Mouse (Mus musculus): ENCODE measurements around the gene Fam193b. TPM values are rescaled to one million over a fixed set of nuclear protein-coding genes. Genes with fewer than 3 reads are reported as not detected.
A peak's percentile ranks its signal among the peaks of the same experiment; 100 is the strongest.
"Not testable (repeated sequence)": the region's sequence is repeated elsewhere in the genome, so short reads cannot be mapped to it uniquely, and the experiment has no call there.

Gene Fam193b
- polyA plus RNA-seq, 1 experiment from 2014 or later: 22.9 TPM

GRCm38 (mm10) chr13:55595375-55595774 lies 24.5 kb upstream of the Fam193b start:
- ATAC-seq: no peak

GRCm38 (mm10) chr13:55593254-55593747 lies 22.4 kb upstream of the Fam193b start:
- Histone ChIP-seq H3K4me1 (replicated peaks) (peaks cover 5% of the 10 kb centered on the region; the same call in 1 of the 2 replicates), H3K4me2 (replicated peaks) (peak overlapping the region; percentile 59), H3K27ac (peak overlapping the region; percentile 14; the same call in 1 of the 2 replicates), H3K4me3 (replicated peaks) (peak overlapping the region; percentile 75), H3K27me3 (replicated peaks) (no peaks in the 10 kb centered on the region), H3K9ac (peak overlapping the region; percentile 83), H3K9me3 (no peaks in the 10 kb centered on the region), H3K36me3 (peaks cover 30% of the 10 kb centered on the region)
- WGBS: under 1% methylated on average over 31 of the region's 31 CpGs
- ATAC-seq: peak; percentile 68

More at GRCm38 (mm10) chr13:55595375-55595774, 24.5 kb upstream of the Fam193b start:
- no peak overlapping the region for H3K27ac ChIP-seq
- H3K9ac ChIP-seq: no peak overlapping the region
- peaks cover 30% of the 10 kb centered on the region for H3K36me3 ChIP-seq
- no peak overlapping the region for H3K4me3 ChIP-seq (replicated peaks)
- WGBS: 83% methylated on average over 12 of the region's 12 CpGs
- no peaks in the 10 kb centered on the region for H3K9me3 ChIP-seq
- no peaks in the 10 kb centered on the region for H3K27me3 ChIP-seq (replicated peaks)
- H3K4me1 ChIP-seq (replicated peaks): peaks cover 5% of the 10 kb centered on the region; the same call in 1 of the 2 replicates
- H3K4me2 ChIP-seq (replicated peaks): no peak overlapping the region

- WGBS: 5% methylated on average over 29 of the region's 29 CpGs
- peak overlapping the region; percentile 59 for H3K4me2 ChIP-seq (replicated peaks)
- peak overlapping the region; percentile 75 for H3K4me3 ChIP-seq (replicated peaks)
- peak overlapping the region; percentile 14; the same call in 1 of the 2 replicates for H3K27ac ChIP-seq
- H3K9me3 ChIP-seq: no peaks in the 10 kb centered on the region
- H3K9ac ChIP-seq: peak overlapping the region; percentile 83
- H3K4me1 ChIP-seq (replicated peaks): peaks cover 5% of the 10 kb centered on the region; the same call in 1 of the 2 replicates
- peaks cover 26% of the 10 kb centered on the region for H3K36me3 ChIP-seq
- peak; percentile 99 for ATAC-seq
- H3K27me3 ChIP-seq (replicated peaks): no peaks in the 10 kb centered on the region
These were observed 21.8 kb upstream of the Fam193b start for GRCm38 (mm10) chr13:55592512-55593253.

DNA sequence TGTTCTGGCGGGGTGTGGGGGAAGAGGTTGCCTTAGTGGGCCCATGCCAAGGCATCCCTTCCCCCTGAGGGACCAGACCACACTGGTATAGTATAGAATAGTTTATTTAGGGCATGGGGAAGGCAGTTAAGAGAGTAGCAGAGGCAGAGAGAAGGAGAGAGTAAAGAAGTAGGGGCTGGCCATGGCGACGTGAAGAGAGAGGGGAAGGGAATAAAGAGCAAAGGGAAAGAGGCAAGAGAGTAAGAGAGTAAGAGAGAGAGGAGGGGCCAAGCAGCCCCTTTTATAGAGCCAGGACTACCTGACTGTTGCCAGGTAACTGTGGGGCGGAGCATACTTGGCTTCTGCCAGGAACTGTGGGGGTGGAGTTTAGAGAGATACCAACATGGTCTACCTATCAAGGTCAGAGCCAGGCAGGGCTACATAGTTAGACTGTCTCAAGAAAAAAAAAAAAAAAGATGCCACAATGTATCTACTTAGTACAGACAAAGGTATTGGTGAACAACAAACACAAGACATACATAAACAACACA lies 21.1 kb upstream of the Fam193b start:
- peaks cover 5% of the 10 kb centered on the region; the same call in 1 of the 2 replicates for H3K4me1 ChIP-seq (replicated peaks)
- no peak overlapping the region for H3K9ac ChIP-seq
- no peak overlapping the region for H3K4me3 ChIP-seq (replicated peaks)
- H3K4me2 ChIP-seq (replicated peaks): no peak overlapping the region
- H3K36me3 ChIP-seq: peaks cover 25% of the 10 kb centered on the region
- H3K27me3 ChIP-seq (replicated peaks): no peaks in the 10 kb centered on the region
- H3K27ac ChIP-seq: no peak overlapping the region
- WGBS: 68% methylated on average over 4 of the region's 4 CpGs
- no peaks in the 10 kb centered on the region for H3K9me3 ChIP-seq
- peak; percentile 24 for ATAC-seq

GRCm38 (mm10) chr13:55578086-55578485 lies 7.2 kb upstream of the Fam193b start:
- Histone ChIP-seq H3K27ac (no peak overlapping the region), H3K4me2 (replicated peaks) (no peak overlapping the region), H3K4me3 (replicated peaks) (no peak overlapping the region), H3K9ac (no peak overlapping the region), H3K36me3 (no peaks in the 10 kb centered on the region), H3K27me3 (replicated peaks) (no peaks in the 10 kb centered on the region), H3K9me3 (no peaks in the 10 kb centered on the region), H3K4me1 (replicated peaks) (no peaks in the 10 kb centered on the region)
- ATAC-seq: no peak
- WGBS: 78% methylated on average over 4 of the region's 4 CpGs

DNA sequence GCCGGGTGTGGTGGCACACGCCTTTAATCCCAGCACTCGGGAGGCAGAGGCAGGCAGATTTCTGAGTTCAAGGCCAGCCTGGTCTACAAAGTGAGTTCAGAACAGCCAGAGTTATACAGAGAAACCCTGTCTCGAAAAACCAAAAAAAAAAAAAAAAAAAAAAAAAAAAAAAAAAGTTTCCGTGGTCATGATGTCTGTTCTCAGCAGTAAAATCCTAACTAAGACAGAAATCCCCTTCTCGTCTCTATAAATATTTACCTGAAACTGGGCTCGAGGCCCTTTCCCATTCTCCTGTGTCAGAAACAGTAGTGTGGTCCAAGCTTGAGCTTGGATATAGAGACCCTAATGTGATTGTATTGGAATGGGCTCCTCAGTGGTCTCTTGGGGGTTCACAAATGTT lies 6.0 kb upstream of the Fam193b start:
- not testable (repeated sequence) for H3K4me1 ChIP-seq (replicated peaks); H3K27ac ChIP-seq; H3K4me3 ChIP-seq (replicated peaks); H3K9ac ChIP-seq; H3K36me3 ChIP-seq; H3K9me3 ChIP-seq; ATAC-seq; H3K27me3 ChIP-seq (replicated peaks); H3K4me2 ChIP-seq (replicated peaks)
- WGBS: 72% methylated on average over 7 of the region's 7 CpGs

DNA sequence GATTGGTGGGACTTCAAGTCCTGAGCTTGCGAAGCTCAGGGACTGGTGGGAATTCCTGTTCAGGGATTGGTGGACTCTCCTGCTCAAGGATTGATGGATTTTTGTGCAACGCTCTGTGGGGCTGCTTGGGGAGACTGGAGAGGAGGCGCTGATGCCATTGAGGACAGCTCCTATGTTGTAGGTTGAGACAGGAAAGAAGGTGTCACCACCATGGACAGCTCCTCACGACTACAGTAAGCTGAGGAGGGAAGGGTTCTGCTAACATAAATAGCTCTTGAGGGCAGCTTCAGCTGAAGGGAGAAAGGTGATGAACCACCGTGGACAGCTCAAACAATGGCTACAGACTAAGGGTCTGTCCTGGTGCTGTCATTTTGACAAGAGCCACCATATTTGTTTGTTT lies 5.0 kb upstream of the Fam193b start:
- H3K4me2 ChIP-seq (replicated peaks): no peak overlapping the region
- no peaks in the 10 kb centered on the region for H3K27me3 ChIP-seq (replicated peaks)
- H3K9me3 ChIP-seq: no peaks in the 10 kb centered on the region
- no peak overlapping the region for H3K9ac ChIP-seq
- H3K36me3 ChIP-seq: no peaks in the 10 kb centered on the region
- ATAC-seq: no peak
- no peak overlapping the region for H3K27ac ChIP-seq
- no peak overlapping the region for H3K4me3 ChIP-seq (replicated peaks)
- H3K4me1 ChIP-seq (replicated peaks): 0 out of 2 replicates have a peak, but pooled peaks cover 3% of the 10 kb centered on the region
- whole genome bisulfite sequencing: 60% methylated on average over 5 of the region's 5 CpGs

DNA sequence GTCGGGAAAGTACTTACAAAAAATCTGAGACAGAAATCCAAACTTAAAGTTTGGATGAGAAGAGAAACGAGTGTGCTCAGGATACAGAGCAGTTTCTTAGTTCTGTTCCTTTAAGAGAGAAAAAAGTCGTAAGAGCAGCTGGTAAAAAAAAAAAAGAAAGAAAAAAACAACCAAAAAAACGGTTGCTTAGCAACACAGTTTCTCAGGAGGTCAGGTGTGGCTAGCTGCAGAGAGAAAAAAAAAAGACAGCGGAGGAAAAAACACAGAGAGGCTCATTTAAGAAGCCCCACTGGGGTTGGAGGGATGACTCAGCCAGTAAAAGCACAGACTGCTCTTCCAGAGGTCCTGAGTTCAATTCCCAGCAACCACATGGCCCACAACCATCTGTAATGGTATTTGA lies 3.4 kb upstream of the Fam193b start:
- no peak overlapping the region for H3K4me3 ChIP-seq (replicated peaks)
- no peak overlapping the region for H3K4me2 ChIP-seq (replicated peaks)
- ATAC-seq: no peak
- H3K27me3 ChIP-seq (replicated peaks): no peaks in the 10 kb centered on the region
- 74% methylated on average over 5 of the region's 5 CpGs for WGBS
- no peaks in the 10 kb centered on the region for H3K9me3 ChIP-seq
- H3K9ac ChIP-seq: no peak overlapping the region
- H3K4me1 ChIP-seq (replicated peaks): peaks cover 10% of the 10 kb centered on the region
- H3K27ac ChIP-seq: no peak overlapping the region
- no peaks in the 10 kb centered on the region for H3K36me3 ChIP-seq

DNA sequence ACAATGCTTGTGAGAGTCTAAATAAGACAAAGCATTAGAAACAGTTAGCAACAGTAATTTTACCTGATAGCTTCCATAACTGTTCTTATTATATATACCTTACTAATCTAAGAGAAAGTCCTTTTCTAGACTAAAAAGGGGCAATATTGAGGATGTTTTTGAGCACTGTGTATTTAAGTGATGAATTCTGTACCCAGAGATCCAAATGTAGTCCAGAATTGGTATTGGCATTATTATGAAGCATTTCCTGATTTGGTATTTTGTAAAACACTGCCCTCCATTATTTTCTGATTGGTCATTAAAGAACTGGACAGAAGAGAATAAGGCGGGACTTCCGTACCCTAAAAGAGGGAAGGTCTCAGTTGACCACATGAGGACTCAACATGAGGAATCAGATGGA lies 2.5 kb upstream of the Fam193b start, which contains the start of gene Tmed9:
Tmed9 (plus strand) TSS at position 301 of the 400 bp plus-strand sequence.
- ATAC-seq: no peak
- H3K4me1 ChIP-seq (replicated peaks): peaks cover 15% of the 10 kb centered on the region
- H3K27me3 ChIP-seq (replicated peaks): no peaks in the 10 kb centered on the region
- H3K4me2 ChIP-seq (replicated peaks): no peak within 1 kb of the TSS
- H3K4me3 ChIP-seq (replicated peaks): no peak within 1 kb of the TSS
- no peaks in the 10 kb centered on the region for H3K36me3 ChIP-seq
- no peaks in the 10 kb centered on the region for H3K9me3 ChIP-seq
- H3K9ac ChIP-seq: no peak within 1 kb of the TSS
- no peak within 1 kb of the TSS for H3K27ac ChIP-seq
- WGBS: 99% methylated on average over 2 of the region's 2 CpGs

DNA sequence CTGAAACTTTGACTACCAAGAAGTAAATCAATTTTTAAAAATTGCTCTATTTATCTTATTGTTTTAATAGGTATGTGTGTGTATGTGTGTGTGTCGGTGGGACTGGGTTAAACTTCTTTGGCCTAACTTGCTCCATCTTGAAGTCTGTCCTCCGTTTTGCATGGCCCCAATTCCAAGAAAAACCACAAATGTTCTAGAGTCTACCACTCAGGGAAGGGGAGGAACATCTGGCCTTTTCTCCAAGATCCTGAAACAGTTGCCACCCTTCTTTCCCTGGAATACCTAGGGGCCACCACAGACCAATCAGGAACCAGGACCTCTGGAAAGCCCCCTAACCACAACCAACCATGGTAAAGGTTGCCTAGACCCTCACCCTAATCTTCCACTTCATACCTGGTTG lies 1.1 kb upstream of the Fam193b start:
- no peak overlapping the region for H3K4me2 ChIP-seq (replicated peaks)
- no peaks in the 10 kb centered on the region for H3K9me3 ChIP-seq
- peaks cover 15% of the 10 kb centered on the region for H3K4me1 ChIP-seq (replicated peaks)
- 63% methylated on average over 2 of the region's 2 CpGs for WGBS
- no peak overlapping the region for H3K9ac ChIP-seq
- no peak overlapping the region for H3K27ac ChIP-seq
- no peak for ATAC-seq
- no peaks in the 10 kb centered on the region for H3K27me3 ChIP-seq (replicated peaks)
- H3K36me3 ChIP-seq: no peaks in the 10 kb centered on the region
- H3K4me3 ChIP-seq (replicated peaks): no peak overlapping the region

DNA sequence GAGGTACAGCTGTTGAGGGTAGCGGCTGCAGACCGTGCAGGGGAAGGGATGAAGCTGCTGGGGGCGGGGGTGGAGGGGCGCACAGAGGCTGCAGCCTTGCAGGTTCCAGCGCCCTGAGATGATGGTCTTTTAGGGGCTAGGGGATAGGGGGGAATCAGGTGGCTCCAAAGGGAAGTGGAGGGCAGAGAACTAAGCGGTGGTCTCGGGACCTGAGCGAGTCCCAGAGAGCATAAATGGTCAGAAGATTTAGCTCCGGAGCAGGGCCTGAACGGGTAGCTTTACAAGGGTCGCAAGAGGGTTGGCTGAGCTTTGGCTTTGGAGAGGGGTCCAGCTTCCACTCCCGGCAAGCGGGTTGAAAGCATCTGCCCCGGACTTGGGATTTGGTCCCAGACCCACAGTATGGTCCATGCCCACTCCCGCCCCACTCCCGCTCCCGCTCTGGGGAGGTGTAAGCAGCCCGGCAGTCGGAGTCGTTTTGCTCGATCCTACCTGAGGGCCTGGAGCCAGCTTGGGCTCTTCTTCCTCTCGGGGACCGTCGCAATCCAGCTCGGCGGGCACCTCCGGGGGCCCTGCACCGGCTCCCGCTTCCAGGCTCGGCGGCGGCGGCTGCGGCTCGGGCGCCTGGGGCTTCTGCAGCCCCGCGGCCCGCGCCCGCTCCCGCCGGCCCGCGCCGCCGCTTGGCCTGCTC lies 490 bp downstream of the Fam193b start:
- under 1% methylated on average over 47 of the region's 47 CpGs for WGBS
- Histone ChIP-seq H3K9me3 (no peaks in the 10 kb centered on the region), H3K4me2 (replicated peaks) (peak overlapping the region; percentile 93), H3K4me3 (replicated peaks) (peak overlapping the region; percentile 98), H3K27me3 (replicated peaks) (no peaks in the 10 kb centered on the region), H3K9ac (peak overlapping the region; percentile 93), H3K36me3 (no peaks in the 10 kb centered on the region), H3K4me1 (replicated peaks) (peaks cover 15% of the 10 kb centered on the region), H3K27ac (peak overlapping the region; percentile 89)
- ATAC-seq: peak; percentile 83

DNA sequence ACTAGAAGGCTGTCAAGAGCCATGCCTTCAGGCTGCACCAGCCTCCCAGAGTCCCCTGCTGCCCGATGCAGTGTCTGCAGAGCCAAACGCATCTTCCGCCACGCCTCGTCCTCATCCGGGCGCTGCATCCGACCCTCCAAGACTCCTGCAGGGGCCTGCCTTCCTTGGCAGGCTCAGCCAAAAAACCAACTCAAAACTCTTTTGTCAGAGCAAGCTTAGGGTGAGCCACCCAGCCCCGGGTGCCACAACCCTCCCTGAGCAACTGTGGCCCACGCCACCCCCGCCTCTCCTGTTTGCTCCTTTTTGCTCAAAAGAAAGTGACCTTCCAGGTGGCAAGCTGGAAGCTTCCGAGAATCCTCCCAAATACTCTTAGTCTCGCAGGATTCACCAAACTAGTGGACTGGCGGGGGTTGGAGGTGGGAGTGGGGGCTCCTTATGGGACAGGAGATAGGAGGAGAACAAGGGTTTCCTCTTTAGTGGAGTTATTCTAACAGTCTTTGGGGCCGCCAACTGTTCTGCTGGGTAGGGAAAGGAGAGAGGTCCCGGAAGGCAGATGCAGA lies 1.1 kb downstream of the Fam193b start:
- Histone ChIP-seq H3K9ac (peak overlapping the region; percentile 93), H3K9me3 (no peaks in the 10 kb centered on the region), H3K27ac (peak overlapping the region; percentile 89), H3K4me2 (replicated peaks) (peak overlapping the region; percentile 93), H3K4me1 (replicated peaks) (peaks cover 15% of the 10 kb centered on the region), H3K4me3 (replicated peaks) (peak overlapping the region; percentile 98), H3K36me3 (no peaks in the 10 kb centered on the region), H3K27me3 (replicated peaks) (no peaks in the 10 kb centered on the region)
- ATAC-seq: no peak
- 5% methylated on average over 16 of the region's 16 CpGs for WGBS

Measured in intestine, embryonic 15.5 days (tissue).